Mouse (Mus musculus): ENCODE measurements around the gene Lactb.

GRCm38 (mm10) chr9:66980458-66980857, 5.2 kb upstream of the Lactb start:
- peak; percentile 79 to 97 (median 91) for TF ChIP-seq CTCF (IDR thresholded peaks at IDR 0.05 in 2 of 3, conservative IDR thresholded peaks at IDR 0.05 in 1 of 3; ENCODE audit: control insufficient read depth in 1 of 3, insufficient read depth in 1 of 3, low read depth in 2 of 3, low read length in 3 of 3, poor library complexity in 1 of 3, severe bottlenecking in 1 of 3)
- TF ChIP-seq POLR2AphosphoS2 (IDR thresholded peaks at IDR 0.05; ENCODE audit: low read length): no peak
- no peak for TF ChIP-seq POLR2A (IDR thresholded peaks at IDR 0.05; ENCODE audit: control insufficient read depth in 1 of 2, insufficient read depth in 1 of 2, low read depth in 1 of 2, low read length in 2 of 2, poor library complexity in 1 of 2)
- no peak for TF ChIP-seq ELF1 (IDR thresholded peaks at IDR 0.05; ENCODE audit: low read depth, low read length)
- TF ChIP-seq KAT2A (conservative IDR thresholded peaks at IDR 0.05; ENCODE audit: low read depth, low read length): no peak
- no peak for TF ChIP-seq TAL1 (IDR thresholded peaks at IDR 0.05; ENCODE audit: low read length)
- no peak for TF ChIP-seq ZMIZ1 (IDR thresholded peaks at IDR 0.05; ENCODE audit: low read depth, low read length)
- TF ChIP-seq EP300 (IDR thresholded peaks at IDR 0.05; ENCODE audit: low read depth in 1 of 2, low read length in 2 of 2): no peak
